Mouse (Mus musculus): ENCODE results near the gene Olfr1202. TPM values are rescaled to one million over a fixed set of nuclear protein-coding genes. Genes with fewer than 3 reads are reported as not detected.

The Olfr1202 gene
- not detected in 2 replicates for polyA plus RNA-seq (2021; fragmentation: Nextera tagmentation)
- long read RNA-seq, experiment 1 = 0 reads
- long read RNA-seq, experiment 2 = 0 reads

GRCm38 (mm10) chr2:88814196-88814595 lies at the start of gene Olfr1202:
Gene Olfr1202 (plus strand): TSS chr2:88814496.

GRCm38 (mm10) chr2:88770388-88770787 lies 43.9 kb upstream of the Olfr1202 start, which contains the start of gene Olfr1200:
Gene Olfr1200 (minus strand): TSS chr2:88770488.

GRCm38 (mm10) chr2:88792736-88793135 lies 21.6 kb upstream of the Olfr1202 start, which contains the start of gene Olfr1201:
Gene Olfr1201 (plus strand): TSS chr2:88793036.

GRCm38 (mm10) chr2:88829437-88829836 lies 15.1 kb downstream of the Olfr1202 start, which contains the start of gene Olfr1205:
Gene Olfr1205 (plus strand): TSS chr2:88829737.

GRCm38 (mm10) chr2:88848992-88849391 lies 34.7 kb downstream of the Olfr1202 start, which contains the start of gene Olfr1204:
Gene Olfr1204 (plus strand): TSS chr2:88849292.

GRCm38 (mm10) chr2:88862931-88863330 lies 48.6 kb downstream of the Olfr1202 start, which contains the start of gene Olfr1206:
Gene Olfr1206 (plus strand): TSS chr2:88863231.

Other genes starting within 250 kb of the Olfr1202 start
- not detected in 2 replicates for gene Olfr1189, start 228.0 kb upstream of the Olfr1202 start, polyA plus RNA-seq (2021; fragmentation: Nextera tagmentation)
- not detected in 2 replicates for gene Olfr1191-ps1, start 174.0 kb upstream of the Olfr1202 start, polyA plus RNA-seq (2021; fragmentation: Nextera tagmentation)
- gene Olfr1192-ps1, start 166.0 kb upstream of the Olfr1202 start, polyA plus RNA-seq (2021; fragmentation: Nextera tagmentation) = not detected in 2 replicates
- gene Olfr1193, start 138.9 kb upstream of the Olfr1202 start, polyA plus RNA-seq (2021; fragmentation: Nextera tagmentation) = not detected in 2 replicates
- gene Olfr1195, start 125.3 kb upstream of the Olfr1202 start, polyA plus RNA-seq (2021; fragmentation: Nextera tagmentation) = not detected in 2 replicates
- gene Olfr1196, start 109.9 kb upstream of the Olfr1202 start, polyA plus RNA-seq (2021; fragmentation: Nextera tagmentation) = not detected in 2 replicates
- not detected in 2 replicates for gene Olfr1197, start 82.1 kb upstream of the Olfr1202 start, polyA plus RNA-seq (2021; fragmentation: Nextera tagmentation)
- not detected in 2 replicates for gene Olfr1198, start 63.1 kb upstream of the Olfr1202 start, polyA plus RNA-seq (2021; fragmentation: Nextera tagmentation)
- not detected in 2 replicates for gene Olfr1199, start 54.0 kb upstream of the Olfr1202 start, polyA plus RNA-seq (2021; fragmentation: Nextera tagmentation)
- gene Olfr1200, start 44.0 kb upstream of the Olfr1202 start, polyA plus RNA-seq (2021; fragmentation: Nextera tagmentation) = not detected in 2 replicates
- gene Olfr1201, start 21.5 kb upstream of the Olfr1202 start, polyA plus RNA-seq (2021; fragmentation: Nextera tagmentation) = not detected in 2 replicates
- gene Olfr1205, start 15.2 kb downstream of the Olfr1202 start, polyA plus RNA-seq (2021; fragmentation: Nextera tagmentation) = not detected in 2 replicates
- gene Olfr1204, start 34.8 kb downstream of the Olfr1202 start, polyA plus RNA-seq (2021; fragmentation: Nextera tagmentation) = not detected in 2 replicates
- gene Olfr1206, start 48.7 kb downstream of the Olfr1202 start, polyA plus RNA-seq (2021; fragmentation: Nextera tagmentation) = not detected in 2 replicates
- not detected in 2 replicates for gene Olfr1208, start 87.8 kb downstream of the Olfr1202 start, polyA plus RNA-seq (2021; fragmentation: Nextera tagmentation)
- gene Olfr1209, start 100.7 kb downstream of the Olfr1202 start, polyA plus RNA-seq (2021; fragmentation: Nextera tagmentation) = not detected in 2 replicates
- not detected in 2 replicates for gene Olfr1211, start 123.6 kb downstream of the Olfr1202 start, polyA plus RNA-seq (2021; fragmentation: Nextera tagmentation)
- gene Olfr1212, start 139.5 kb downstream of the Olfr1202 start, polyA plus RNA-seq (2021; fragmentation: Nextera tagmentation) = not detected in 2 replicates
- gene Gm13762, start 165.8 kb downstream of the Olfr1202 start, polyA plus RNA-seq (2021; fragmentation: Nextera tagmentation) = not detected in 2 replicates
- not detected in 2 replicates for gene Olfr1214, start 178.2 kb downstream of the Olfr1202 start, polyA plus RNA-seq (2021; fragmentation: Nextera tagmentation)
- gene Olfr1215, start 192.5 kb downstream of the Olfr1202 start, polyA plus RNA-seq (2021; fragmentation: Nextera tagmentation) = not detected in 2 replicates
- gene Olfr1216, start 203.8 kb downstream of the Olfr1202 start, polyA plus RNA-seq (2021; fragmentation: Nextera tagmentation) = not detected in 2 replicates
- gene Olfr1217, start 217.6 kb downstream of the Olfr1202 start, polyA plus RNA-seq (2021; fragmentation: Nextera tagmentation) = not detected in 2 replicates
- gene Olfr1218, start 246.7 kb downstream of the Olfr1202 start, polyA plus RNA-seq (2021; fragmentation: Nextera tagmentation) = not detected in 2 replicates